Mouse (Mus musculus) fibroblast of lung, adult 2 months (primary cell): ENCODE data around the gene Acly.
"Not testable (repeated sequence)": the region's sequence is repeated elsewhere in the genome, so short reads cannot be mapped to it uniquely, and the experiment has no call there.

Source experiments
- DNase-seq: peaks from one replicate; pipeline ENCODE4 v3.0.0-alpha.2; 2011; ENCODE audit warnings: low read depth

Gene Acly

GRCm38 (mm10) chr11:100545746-100546085, 17.9 kb upstream of the Acly start:
- no peak for DNase-seq

- peak; percentile 77 for DNase-seq
Observed at GRCm38 (mm10) chr11:100544832-100545745, 17.3 kb upstream of the Acly start, which contains the start of gene Ttc25. Gene Ttc25 (plus strand): TSS chr11:100545607.

DNA sequence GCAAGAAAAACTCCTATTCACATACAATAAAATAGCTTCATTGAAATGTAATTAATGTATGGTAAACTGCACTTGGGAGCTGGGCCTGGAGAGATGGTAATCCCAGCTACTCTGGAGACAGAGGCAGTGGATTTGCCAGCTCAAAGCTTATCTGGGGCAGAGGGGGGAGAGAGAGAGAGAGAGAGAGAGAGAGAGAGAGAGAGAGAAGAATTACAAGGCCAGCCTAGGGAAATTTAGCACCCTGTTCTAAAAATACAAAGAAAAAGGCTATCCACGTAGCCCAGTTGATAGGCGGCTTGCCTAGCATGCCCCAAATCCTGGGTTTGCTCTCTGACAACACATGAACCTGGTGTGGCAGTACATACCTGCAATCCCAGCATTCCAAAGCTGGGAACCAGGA, 13.8 kb upstream of the Acly start:
- no peak for DNase-seq

GRCm38 (mm10) chr11:100540966-100541365, 13.2 kb upstream of the Acly start:
- no peak for DNase-seq

GRCm38 (mm10) chr11:100536466-100536865, 8.7 kb upstream of the Acly start:
- DNase-seq = no peak

GRCm38 (mm10) chr11:100535996-100536395, 8.2 kb upstream of the Acly start:
- peak; percentile 43 for DNase-seq

- DNase-seq = not testable (repeated sequence)
Observed at GRCm38 (mm10) chr11:100534821-100535220, 7.0 kb upstream of the Acly start.

- not testable (repeated sequence) for DNase-seq
Observed at GRCm38 (mm10) chr11:100534411-100534810, 6.6 kb upstream of the Acly start.

GRCm38 (mm10) chr11:100533871-100534270, 6.1 kb upstream of the Acly start:
- no peak for DNase-seq

GRCm38 (mm10) chr11:100528375-100529165, 770 bp upstream of the Acly start:
- DNase-seq = no peak

GRCm38 (mm10) chr11:100527066-100527457, 738 bp downstream of the Acly start:
- DNase-seq = no peak

DNA sequence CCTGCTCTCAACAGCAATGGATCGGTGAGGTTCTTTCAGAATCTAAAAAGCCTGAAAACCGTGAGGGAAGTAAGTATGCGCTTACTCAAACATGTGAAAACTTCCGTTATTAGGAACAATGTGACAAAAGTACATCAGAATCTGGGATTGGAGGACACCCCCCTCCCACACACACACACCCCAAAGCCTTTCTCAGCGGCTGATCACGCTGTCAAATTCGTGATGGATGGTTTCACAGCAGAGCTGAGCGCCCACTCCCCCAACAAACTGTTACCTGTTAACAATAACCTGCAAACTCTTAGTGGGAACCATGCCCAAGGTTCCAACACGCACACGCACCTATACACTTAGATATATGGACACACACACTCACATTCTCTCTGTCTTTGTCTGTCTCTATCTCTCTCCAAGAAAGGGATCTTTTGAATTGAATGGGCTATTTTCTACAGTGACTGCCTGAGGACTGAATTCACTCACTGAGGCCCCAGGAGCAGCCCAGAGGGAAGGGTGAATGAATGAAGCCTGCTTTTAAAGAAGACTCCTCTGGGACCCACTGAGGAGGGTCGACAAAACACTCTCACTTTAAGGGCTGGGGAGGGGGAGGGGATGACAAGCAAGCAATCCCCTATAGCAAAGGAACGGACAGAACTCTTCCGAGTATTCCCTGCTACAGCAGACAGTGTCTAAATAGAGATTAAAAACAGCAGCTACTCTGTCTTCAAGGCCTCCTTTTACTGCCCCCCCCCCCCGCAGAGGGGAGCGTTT, 1.6 kb downstream of the Acly start:
- DNase-seq = no peak

- no peak for DNase-seq
Observed at GRCm38 (mm10) chr11:100524987-100525630, 2.7 kb downstream of the Acly start.

DNA sequence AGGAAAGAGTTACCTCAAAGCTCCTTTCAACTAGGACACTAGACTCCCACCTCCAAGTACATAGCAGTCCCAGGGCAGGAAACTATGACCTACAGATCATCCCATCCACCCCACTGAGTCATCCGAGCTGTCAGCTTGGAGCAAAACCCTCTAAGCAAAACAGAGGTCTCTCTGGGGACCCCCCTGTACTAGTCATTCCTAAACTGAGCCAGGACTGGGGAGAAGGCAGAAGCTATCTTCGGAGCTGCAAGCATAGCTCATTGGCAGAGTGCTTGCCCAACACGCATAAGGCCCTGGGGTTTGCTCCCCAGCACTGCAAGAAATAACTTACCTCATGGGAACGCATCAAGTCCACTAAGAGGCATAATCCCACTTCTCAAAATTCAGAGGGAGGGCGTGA, 3.4 kb downstream of the Acly start:
- DNase-seq = no peak

DNA sequence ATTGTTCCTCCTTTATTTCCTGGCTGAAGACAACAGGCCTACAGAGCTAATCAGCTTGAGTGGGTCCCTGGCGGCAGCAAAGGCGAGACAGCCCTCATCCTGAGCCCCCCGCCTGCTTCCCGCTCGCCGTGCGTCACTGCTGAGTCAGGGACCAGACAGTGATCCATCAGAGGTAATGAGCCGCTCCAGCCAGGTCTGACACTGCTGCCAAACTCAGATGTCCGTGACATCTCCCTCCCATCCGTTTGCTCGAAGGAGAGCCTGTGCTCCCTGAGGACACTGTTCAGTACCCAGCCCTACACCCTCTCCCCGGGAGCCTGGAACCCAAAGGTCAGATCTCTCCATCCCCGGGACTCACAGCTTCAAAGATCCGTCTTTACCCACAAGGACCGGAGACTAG, 7.0 kb downstream of the Acly start:
- no peak for DNase-seq

DNA sequence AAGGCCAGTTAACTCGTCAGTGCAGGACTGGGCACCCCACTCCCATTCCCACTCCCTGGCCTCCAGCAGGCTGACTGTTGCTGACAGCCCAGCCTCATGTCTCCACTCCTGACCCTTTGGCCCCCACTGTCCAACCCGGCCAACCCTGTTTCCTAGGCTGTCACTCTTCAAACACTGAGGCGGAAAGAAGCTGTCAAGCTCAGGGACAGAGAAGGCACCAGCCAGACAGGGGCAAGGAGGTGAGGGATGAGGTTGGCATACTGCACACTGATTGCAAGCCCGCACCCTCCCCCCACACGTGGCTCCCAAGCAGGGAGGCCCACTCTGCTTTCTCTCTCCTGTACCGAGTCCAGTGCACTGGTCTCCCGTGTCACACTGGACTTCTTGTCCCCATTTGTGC, 8.6 kb downstream of the Acly start:
- DNase-seq = no peak

- no peak for DNase-seq
Observed at GRCm38 (mm10) chr11:100518188-100518591, 9.6 kb downstream of the Acly start.

DNA sequence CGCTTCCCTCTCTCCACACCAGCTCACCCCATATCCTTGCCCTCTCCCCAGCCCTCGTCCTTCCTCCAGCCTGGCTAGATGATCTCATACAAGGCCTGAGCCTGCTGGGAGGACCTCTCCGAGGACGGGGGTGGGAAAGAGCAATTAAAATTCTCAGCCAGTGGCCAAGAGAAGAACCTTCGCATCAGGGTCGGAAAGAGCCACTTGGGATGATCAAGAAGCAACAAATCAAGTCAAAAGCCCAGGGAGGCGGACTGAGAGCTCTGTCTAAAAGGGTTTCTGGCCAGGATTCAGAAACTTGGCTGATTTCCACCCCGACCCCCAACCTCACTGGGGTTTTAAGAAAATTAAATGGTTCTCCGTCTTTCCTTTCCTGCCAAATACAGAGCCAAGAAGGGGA, 11.5 kb downstream of the Acly start:
- no peak for DNase-seq

GRCm38 (mm10) chr11:100515789-100516188, 12.0 kb downstream of the Acly start:
- DNase-seq = no peak

DNA sequence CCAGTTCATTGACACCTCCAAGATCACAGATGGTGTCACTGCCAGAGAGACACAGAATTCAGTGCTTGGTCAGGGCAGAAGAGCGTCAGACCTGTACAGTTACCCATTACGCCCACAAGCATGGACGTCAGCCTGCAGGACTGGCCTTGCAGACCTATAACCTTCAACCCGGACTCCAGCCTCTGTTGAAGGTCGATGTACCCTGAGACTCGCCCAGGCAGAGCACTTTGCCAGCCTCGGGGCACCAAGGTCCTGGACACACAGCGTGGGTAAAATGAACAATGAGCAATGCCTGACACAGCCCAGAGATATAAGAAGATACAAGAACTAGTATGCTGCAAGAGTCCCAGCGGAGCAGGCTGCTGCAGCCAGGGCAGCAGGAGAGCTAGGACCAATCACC, 12.7 kb downstream of the Acly start:
- no peak for DNase-seq

GRCm38 (mm10) chr11:100513716-100514115, 14.1 kb downstream of the Acly start:
- DNase-seq = no peak

GRCm38 (mm10) chr11:100512384-100512783, 15.4 kb downstream of the Acly start:
- no peak for DNase-seq
